Mouse (Mus musculus) MEL (cell line): ENCODE measurements around the gene Sycp1. TPM values are rescaled to one million over a fixed set of nuclear protein-coding genes. Genes with fewer than 3 reads are reported as not detected.

Experiments
- DNase-seq: peaks from one replicate; pipeline ENCODE4 v3.0.0; 2011; ENCODE audit warnings: low read depth, low spot score
- H3K27ac ChIP-seq: 2 replicates; pipeline ENCODE4 v1.5.1; 2012; ENCODE audit warnings: low read depth, mild to moderate bottlenecking, control low read depth, low read length, moderate library complexity; ENCODE audit not compliant: control insufficient read depth
- H3K27me3 ChIP-seq, 2 experiments: fragments of 150-350 bp in 1 of 2; sonication (generic) in 1 of 2; 2 replicates each; pipeline ENCODE4 v1.6.1; 2012; ENCODE audit warnings: low read length in 2 of 2, mild to moderate bottlenecking in 2 of 2, improper control_type of control experiment in 1 of 2, moderate library complexity in 1 of 2; ENCODE audit not compliant: insufficient read depth in 2 of 2, control insufficient read depth in 1 of 2
- H3K36me3 ChIP-seq, 2 experiments: 2 replicates each; pipeline ENCODE4 v1.6.1; 2012 to 2014; ENCODE audit warnings: low read length in 2 of 2, improper control_type of control experiment in 1 of 2, inconsistent platforms in 1 of 2, mild to moderate bottlenecking in 1 of 2; ENCODE audit not compliant: insufficient read depth in 2 of 2, control insufficient read depth in 1 of 2
- H3K4me1 ChIP-seq, 2 experiments: fragments of 150-350 bp in 1 of 2; sonication (generic) in 1 of 2; 2 replicates each; pipeline ENCODE4 v1.6.1; 2012; ENCODE audit warnings: low read length in 2 of 2, improper control_type of control experiment in 1 of 2, mild to moderate bottlenecking in 1 of 2; ENCODE audit not compliant: insufficient read depth in 2 of 2, control insufficient read depth in 1 of 2
- H3K4me3 ChIP-seq, 2 experiments: fragments of 150-350 bp in 1 of 2; sonication (generic) in 1 of 2; 2 replicates each; pipeline ENCODE4 v1.5.1; 2012; ENCODE audit warnings: low read depth in 2 of 2, low read length in 2 of 2, mild to moderate bottlenecking in 2 of 2, moderate library complexity in 2 of 2, control low read depth in 1 of 2, improper control_type of control experiment in 1 of 2; ENCODE audit not compliant: control insufficient read depth in 1 of 2, insufficient read depth in 1 of 2
- H3K79me2 ChIP-seq: 2 replicates; pipeline ENCODE4 v1.6.1; 2012; ENCODE audit warnings: mild to moderate bottlenecking, low read length, moderate library complexity; ENCODE audit not compliant: control insufficient read depth, poor library complexity, insufficient read depth
- H3K9ac ChIP-seq: 2 replicates; pipeline ENCODE4 v1.6.1; 2012; ENCODE audit warnings: low read depth, mild to moderate bottlenecking, control low read depth, low read length, moderate library complexity; ENCODE audit not compliant: control insufficient read depth, poor library complexity, severe bottlenecking
- H3K9me3 ChIP-seq: fragments of 150-350 bp; sonication (generic); replicated peaks from 2 replicates; pipeline ENCODE4 v1.6.1; 2012; ENCODE audit warnings: mild to moderate bottlenecking, low read length, improper control_type of control experiment, moderate library complexity; ENCODE audit not compliant: insufficient read depth
- E2F4 ChIP-seq: IDR thresholded peaks from 2 replicates; pipeline ENCODE4 v1.6.1; 2011; ENCODE audit warnings: low read depth, low read length, improper control_type of control experiment, borderline replicate concordance
- MAX ChIP-seq: IDR thresholded peaks from 2 replicates; pipeline ENCODE4 v1.6.1; 2011; ENCODE audit warnings: low read length, improper control_type of control experiment
- MAZ ChIP-seq: IDR thresholded peaks from 2 replicates; pipeline ENCODE4 v1.6.1; 2012; ENCODE audit warnings: low read depth, mild to moderate bottlenecking, inconsistent platforms, low read length, improper control_type of control experiment
- MXI1 ChIP-seq: IDR thresholded peaks from 2 replicates; pipeline ENCODE4 v1.6.1; 2011; ENCODE audit warnings: mild to moderate bottlenecking, low read depth, low read length, improper control_type of control experiment
- NELFE ChIP-seq: IDR thresholded peaks from 2 replicates; pipeline ENCODE4 v1.6.1; 2011; ENCODE audit warnings: low read depth, low read length, improper control_type of control experiment
- POLR2AphosphoS2 ChIP-seq: IDR thresholded peaks from 2 replicates; pipeline ENCODE4 v1.6.1; 2011; ENCODE audit warnings: low read length, improper control_type of control experiment
- RAD21 ChIP-seq: IDR thresholded peaks from 2 replicates; pipeline ENCODE4 v1.6.1; 2011; ENCODE audit warnings: mild to moderate bottlenecking, low read depth, low read length, improper control_type of control experiment
- RCOR1 ChIP-seq: IDR thresholded peaks from 2 replicates; pipeline ENCODE4 v1.6.1; 2012; ENCODE audit warnings: low read depth, mild to moderate bottlenecking, inconsistent platforms, low read length, improper control_type of control experiment
- SIN3A ChIP-seq: IDR thresholded peaks from 2 replicates; pipeline ENCODE4 v1.6.1; 2012; ENCODE audit warnings: low read length, improper control_type of control experiment, inconsistent platforms
- TCF12 ChIP-seq: IDR thresholded peaks from 2 replicates; pipeline ENCODE4 v1.6.1; 2014; ENCODE audit warnings: low read depth, mild to moderate bottlenecking, inconsistent platforms, low read length, improper control_type of control experiment, moderate library complexity
- UBTF ChIP-seq: IDR thresholded peaks from 2 replicates; pipeline ENCODE4 v1.6.1; 2012; ENCODE audit warnings: low read depth, mild to moderate bottlenecking, inconsistent platforms, low read length, improper control_type of control experiment, moderate library complexity, borderline replicate concordance; ENCODE audit not compliant: insufficient read depth
- USF1 ChIP-seq: IDR thresholded peaks from 2 replicates; pipeline ENCODE4 v1.6.1; 2014; ENCODE audit warnings: low read depth, mild to moderate bottlenecking, inconsistent platforms, low read length, improper control_type of control experiment, moderate library complexity
- USF2 ChIP-seq, 2 experiments: IDR thresholded peaks; 2 replicates each; pipeline ENCODE4 v1.6.1; 2011 to 2012; ENCODE audit warnings: improper control_type of control experiment in 2 of 2, low read length in 2 of 2, borderline replicate concordance in 1 of 2, inconsistent platforms in 1 of 2, low read depth in 1 of 2, mild to moderate bottlenecking in 1 of 2; ENCODE audit not compliant: insufficient read depth in 1 of 2
- polyA plus RNA-seq, 2 experiments: library from polyadenylated mRNA; stranded (reverse) in 1 of 2; unstranded in 1 of 2; fragments of >175 nt in 1 of 2; fragments of >200 nt in 1 of 2; gene quantifications; 2 replicates each; pipeline versions ENCODE4 v1.2.1 to v1.2.4; 2012; ENCODE audit warnings: low replicate concordance in 2 of 2, low read depth in 1 of 2; ENCODE audit not compliant: insufficient read length in 2 of 2, insufficient read depth in 1 of 2, missing spikeins in 1 of 2
- total RNA-seq: library from RNA; depleted of rRNA; stranded (reverse); fragments of 300-350 nt; gene quantifications from 2 replicates; pipeline ENCODE4 v1.2.3, GENCODE M21; 2012; rRNA removed

Gene Sycp1
- total and polyA plus RNA-seq, 3 experiments: 0.08 to 4.3 TPM; not detected in 1

- no peaks in the 10 kb centered on the region for H3K36me3 ChIP-seq
- no peak within 1 kb of the TSS for H3K9ac ChIP-seq
- no peak within 1 kb of the TSS for H3K27ac ChIP-seq
- H3K9me3 ChIP-seq: no peaks in the 10 kb centered on the region
- no peaks in the 10 kb centered on the region for H3K4me1 ChIP-seq
- TF ChIP-seq RCOR1: no peak
- no peak for DNase-seq
- no peaks in the 10 kb centered on the region; a peak in 1 of 4 replicates for H3K27me3 ChIP-seq
- H3K79me2 ChIP-seq: no peaks in the 10 kb centered on the region
- no peak within 1 kb of the TSS for H3K4me3 ChIP-seq
Observed at GRCm38 (mm10) chr3:102782618-102783017, 153.3 kb downstream of the Sycp1 start, which contains the start of gene Tshb. Gene Tshb (minus strand): TSS chr3:102782718.

- no peaks in the 10 kb centered on the region for H3K4me1 ChIP-seq
- TF ChIP-seq E2F4 (no peak), RAD21 (no peak), POLR2AphosphoS2 (no peak), SIN3A (no peak), USF2 (IDR thresholded peaks at IDR 0.05; ENCODE audit: borderline replicate concordance in 1 of 2, insufficient read depth in 1 of 2, low read depth in 1 of 2, low read length in 2 of 2) (no peak), TCF12 (no peak), RCOR1 (no peak), UBTF (no peak), NELFE (no peak), MAZ (no peak), MXI1 (no peak), USF1 (no peak), MAX (no peak)
- H3K9ac ChIP-seq: no peak overlapping the region
- no peak overlapping the region for H3K4me3 ChIP-seq
- H3K27me3 ChIP-seq: no peaks in the 10 kb centered on the region
- no peak for DNase-seq
- H3K36me3 ChIP-seq: no peaks in the 10 kb centered on the region
- H3K9me3 ChIP-seq: no peaks in the 10 kb centered on the region
- no peak overlapping the region for H3K27ac ChIP-seq
- H3K79me2 ChIP-seq: no peaks in the 10 kb centered on the region
Observed at GRCm38 (mm10) chr3:102773018-102773417, 162.9 kb downstream of the Sycp1 start.

Other genes with a start within 250 kb of the Sycp1 start
- gene Tspan2, start 201.6 kb downstream of the Sycp1 start, total RNA-seq: not detected in 2 replicates
- not detected for gene Tspan2, start 201.6 kb downstream of the Sycp1 start, polyA plus RNA-seq
- gene Tshb, start 153.4 kb downstream of the Sycp1 start, total RNA-seq: not detected in 2 replicates
- not detected for gene Tshb, start 153.4 kb downstream of the Sycp1 start, polyA plus RNA-seq
- gene Nr1h5, start 28.0 kb upstream of the Sycp1 start, total RNA-seq: not detected in 2 replicates
- under 1 TPM in 1 of 2 experiments, not detected in 1; 0.03 TPM for gene Nr1h5, start 28.0 kb upstream of the Sycp1 start, polyA plus RNA-seq
- gene Sike1, start 59.6 kb upstream of the Sycp1 start, total RNA-seq: 15.7 and 18.2 TPM in 2 replicates
- 10 to 100 TPM in 1 of 2 experiments, not detected in 1; 27.0 TPM for gene Sike1, start 59.6 kb upstream of the Sycp1 start, polyA plus RNA-seq
- gene Csde1, start 84.3 kb upstream of the Sycp1 start, total RNA-seq: 189 and 197 TPM in 2 replicates
- gene Csde1, start 84.3 kb upstream of the Sycp1 start, polyA plus RNA-seq: 100 to 1,000 TPM; 142 to 202 TPM
- gene Nras, start 122.2 kb upstream of the Sycp1 start, total RNA-seq: 92.0 and 95.9 TPM in 2 replicates
- 100 to 1,000 TPM in 1 of 2 experiments, 10 to 100 TPM in 1; 95.3 to 193 TPM for gene Nras, start 122.2 kb upstream of the Sycp1 start, polyA plus RNA-seq
- gene Ampd1, start 137.9 kb upstream of the Sycp1 start, total RNA-seq: 0.08 TPM in 1 of 2 replicates, not detected in the other
- under 1 TPM in 1 of 2 experiments, not detected in 1; 0.18 TPM for gene Ampd1, start 137.9 kb upstream of the Sycp1 start, polyA plus RNA-seq
- 5.0 and 5.2 TPM in 2 replicates for gene Dennd2c, start 166.5 kb upstream of the Sycp1 start, total RNA-seq
- 1 to 10 TPM in 1 of 2 experiments, not detected in 1; 8.0 TPM for gene Dennd2c, start 166.5 kb upstream of the Sycp1 start, polyA plus RNA-seq
- gene Bcas2, start 235.6 kb upstream of the Sycp1 start, total RNA-seq: 115 and 117 TPM in 2 replicates
- 100 to 1,000 TPM in 1 of 2 experiments, not detected in 1; 166 TPM for gene Bcas2, start 235.6 kb upstream of the Sycp1 start, polyA plus RNA-seq